Mouse (Mus musculus): ENCODE results near the gene Ifi207.
"Not testable (repeated sequence)": the region's sequence is repeated elsewhere in the genome, so short reads cannot be mapped to it uniquely, and the experiment has no call there.

The Ifi207 gene

DNA sequence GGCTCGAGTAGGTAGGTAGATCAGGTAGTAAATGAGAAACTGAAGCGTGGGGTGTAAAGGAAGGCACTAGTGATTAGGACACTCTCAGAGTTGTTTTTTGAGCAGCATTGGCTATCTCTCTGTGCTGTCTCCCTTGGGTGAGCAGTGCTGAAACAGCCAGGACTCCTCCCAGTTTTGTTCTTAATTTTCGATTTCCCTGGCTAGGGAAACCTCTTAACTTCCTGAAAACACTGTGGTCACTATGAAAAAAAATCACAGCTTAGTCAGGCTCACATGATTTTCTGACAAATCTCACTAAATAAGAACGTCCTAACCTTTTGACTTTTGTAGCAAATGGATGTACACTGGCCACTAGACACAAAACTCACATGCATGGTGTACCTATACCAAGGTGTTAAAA, at the start of gene Ifi207:
Gene Ifi207 (minus strand): TSS at position 92 of the 400 bp plus-strand sequence.
- DNase-seq (ENCODE audit: low spot score in 2 of 2) = no peak

DNA sequence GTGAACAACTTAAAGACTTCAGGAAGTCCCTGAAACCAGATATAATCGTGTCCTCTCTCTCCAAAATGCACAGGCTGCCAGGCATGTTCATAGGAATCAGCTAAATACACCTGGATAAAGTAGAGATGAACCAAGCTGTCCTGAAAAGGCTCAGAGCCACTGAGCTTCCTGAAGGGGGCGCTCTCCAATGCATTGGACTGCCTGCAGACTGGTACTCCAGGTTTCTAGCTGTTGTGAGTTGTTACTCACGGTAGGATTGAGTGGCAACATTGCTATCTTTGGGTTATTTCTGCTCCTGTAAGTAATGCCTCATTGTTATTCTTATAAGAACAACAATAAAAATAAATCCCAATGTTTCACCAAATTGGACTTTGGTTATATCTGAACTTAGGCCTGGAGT, 31.9 kb upstream of the Ifi207 start:
- not testable (repeated sequence) for DNase-seq (ENCODE audit: low spot score in 2 of 2)

- not testable (repeated sequence) for DNase-seq (ENCODE audit: low spot score in 2 of 2)
Observed at GRCm38 (mm10) chr1:173766848-173767617, 25.5 kb upstream of the Ifi207 start, which contains the start of gene Ifi204. Gene Ifi204, minus strand, starts transcription at chr1:173766943.

DNA sequence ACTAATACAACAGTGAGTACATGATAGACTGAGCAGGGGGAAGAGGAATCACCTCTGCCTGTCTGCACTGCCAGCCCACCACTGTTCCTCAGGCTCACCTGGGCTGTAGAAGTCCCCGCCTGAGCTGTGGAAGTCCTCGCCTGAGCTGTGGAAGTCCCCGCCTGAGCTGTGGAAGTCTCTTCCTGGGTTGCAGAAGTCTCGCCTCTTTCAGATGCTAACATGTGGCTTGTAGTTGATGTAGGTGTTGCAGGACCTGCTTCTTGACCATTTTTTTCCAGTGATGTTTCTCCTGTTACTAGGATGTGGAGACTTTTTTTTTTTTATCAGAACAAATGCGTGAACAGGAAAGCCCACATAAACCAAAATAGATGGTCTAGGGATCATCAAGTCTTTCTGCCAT, 18.5 kb upstream of the Ifi207 start:
- DNase-seq (ENCODE audit: low spot score in 2 of 2) = not testable (repeated sequence)

GRCm38 (mm10) chr1:173742262-173742661, 715 bp upstream of the Ifi207 start:
- no peak for DNase-seq (ENCODE audit: low spot score in 2 of 2)

DNA sequence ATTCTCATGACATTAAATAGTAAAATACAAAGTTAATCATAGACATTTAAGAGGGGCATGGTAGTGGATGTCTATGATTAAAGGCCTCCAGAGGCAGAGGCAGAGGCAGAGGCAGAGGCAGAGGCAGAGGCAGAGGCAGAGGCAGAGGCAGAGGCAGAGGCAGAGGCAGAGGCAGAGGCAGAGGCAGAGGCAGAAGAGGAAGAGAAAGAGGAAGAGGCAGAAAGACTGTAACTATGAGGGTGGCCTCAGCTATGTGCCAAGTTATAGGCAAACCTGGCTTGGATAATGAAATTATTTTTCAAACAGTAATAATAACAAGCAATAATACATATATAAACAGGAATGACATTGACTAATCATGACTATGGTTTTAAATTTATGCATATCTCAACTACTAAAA, 1.0 kb downstream of the Ifi207 start:
- DNase-seq (ENCODE audit: low spot score in 2 of 2) = no peak

DNA sequence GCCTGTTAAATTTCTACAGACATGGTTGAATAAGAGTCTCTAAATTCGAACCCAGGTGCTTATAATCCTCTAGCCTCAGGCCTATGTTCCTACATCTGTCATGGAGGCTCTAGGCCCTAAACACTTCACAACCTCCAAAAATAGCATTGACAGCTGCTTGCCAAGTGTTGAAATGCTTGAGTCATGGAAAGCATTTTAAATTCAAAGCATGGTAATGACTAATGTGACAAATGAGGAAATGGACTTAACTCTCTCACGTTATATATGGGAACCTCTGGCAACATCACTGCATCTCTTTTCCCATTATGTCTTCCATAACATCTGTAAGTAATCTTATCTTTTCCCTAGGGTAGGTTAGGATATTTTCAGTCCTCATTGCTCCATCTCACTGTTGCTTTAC, 4.6 kb downstream of the Ifi207 start:
- DNase-seq (ENCODE audit: low spot score in 2 of 2) = peak in 1 of 2 experiments; percentile 3

- DNase-seq (ENCODE audit: low spot score in 2 of 2) = not testable (repeated sequence)
Observed at GRCm38 (mm10) chr1:173735015-173735414, 6.5 kb downstream of the Ifi207 start.

DNA sequence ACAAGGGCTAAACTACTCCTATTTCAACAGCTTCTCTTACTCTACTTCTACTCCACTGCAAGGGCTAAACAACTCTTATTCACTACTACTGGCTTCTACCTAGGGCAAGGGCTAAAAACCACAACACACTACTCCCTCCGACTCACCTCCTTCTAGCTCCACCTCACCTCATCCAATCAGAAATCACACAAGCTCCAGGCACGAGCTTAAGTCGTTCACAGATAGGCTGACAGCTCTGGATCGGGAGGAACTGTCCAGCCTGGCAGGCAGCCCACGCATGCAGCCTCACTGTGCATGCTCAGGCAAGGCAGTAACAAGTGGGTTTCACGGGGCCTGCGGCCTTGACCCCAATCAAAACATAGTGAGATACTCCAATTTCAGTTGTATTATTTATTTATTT, 8.3 kb downstream of the Ifi207 start:
- DNase-seq (ENCODE audit: low spot score in 2 of 2) = no peak

DNA sequence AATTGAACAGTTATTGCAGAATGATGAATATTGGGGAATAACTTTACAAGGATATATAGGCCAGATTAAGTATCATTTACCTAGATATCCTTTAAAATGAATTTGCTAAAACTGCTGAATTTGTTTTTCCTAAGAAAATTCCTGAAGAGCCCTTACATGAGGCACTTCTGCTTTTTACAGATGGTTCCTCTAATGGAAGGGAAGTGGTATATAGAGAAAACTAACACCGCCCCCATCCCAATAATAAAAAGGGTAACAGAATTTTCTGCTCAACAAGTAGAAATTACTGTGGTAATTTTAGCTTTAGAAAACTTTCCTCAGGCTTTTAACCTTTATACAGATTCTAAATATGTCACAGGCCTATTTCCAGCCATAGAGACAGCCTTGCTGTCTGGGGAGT, 47.3 kb downstream of the Ifi207 start:
- DNase-seq (ENCODE audit: low spot score in 2 of 2) = no peak

DNA sequence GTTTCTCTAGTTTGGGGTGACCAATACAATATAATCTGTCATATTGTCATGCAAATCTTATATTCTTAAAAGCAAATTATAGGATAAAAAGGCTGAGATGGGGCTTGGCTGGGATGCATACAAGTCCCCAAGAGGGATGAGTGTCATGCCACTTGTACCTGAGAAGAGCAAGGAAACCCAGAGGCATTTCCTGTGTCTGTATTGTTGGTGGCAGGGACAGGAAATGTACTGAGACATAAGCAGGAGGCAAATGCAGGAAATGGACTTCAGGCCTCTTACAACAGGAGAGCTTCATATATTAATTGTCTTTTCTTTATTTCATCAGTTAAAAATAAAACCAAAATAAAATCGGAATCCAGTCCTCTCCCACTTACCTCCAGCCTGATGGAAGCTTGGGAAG, 62.9 kb downstream of the Ifi207 start:
- not testable (repeated sequence) for DNase-seq (ENCODE audit: low spot score in 2 of 2)

- DNase-seq (ENCODE audit: low spot score in 2 of 2) = not testable (repeated sequence)
Observed at GRCm38 (mm10) chr1:173673458-173674097, 68.0 kb downstream of the Ifi207 start, which contains the start of gene Ifi208. Gene Ifi208, plus strand, starts transcription at chr1:173673675.

Data from frontal cortex, postnatal 36 days (tissue).